Mouse (Mus musculus) gastrocnemius, postnatal 14 days (tissue): Measurements from ENCODE around the gene Trpm6. TPM values are rescaled to one million over a fixed set of nuclear protein-coding genes. Genes with fewer than 3 reads are reported as not detected.

ENCODE experiments used
- DNase-seq: peaks from one replicate; pipeline ENCODE4 v3.0.0; 2021; ENCODE audit warnings: mixed read lengths
- intact Hi-C: fragments of 180-260 bp; cut with DNase I; formaldehyde crosslinking; loops from one replicate; pipeline ENCODE4 v1.15.1; 2025; ENCODE audit warnings: low total_unique reads
- total RNA-seq, 2 experiments: library from RNA; stranded (reverse); gene quantifications; 2 replicates each; pipeline ENCODE4 v1.2.3; 2021

Gene Trpm6
- total RNA-seq, 2 experiments from 2014 or later = 0.04 to 0.14 TPM

GRCm38 (mm10) chr19:18758916-18759315 lies 9.1 kb downstream of the Trpm6 start:
- intact Hi-C loops = no loop called here
- DNase-seq = no peak

GRCm38 (mm10) chr19:18766399-18766798 lies 16.6 kb downstream of the Trpm6 start:
- no peak for DNase-seq
- intact Hi-C loops = no loop called here

- intact Hi-C loops = no loop called here
- DNase-seq = no peak
Observed at GRCm38 (mm10) chr19:18771048-18771447, 21.3 kb downstream of the Trpm6 start.

- no peak for DNase-seq
- intact Hi-C loops = no loop called here
Observed at GRCm38 (mm10) chr19:18771561-18771960, 21.8 kb downstream of the Trpm6 start.

- intact Hi-C loops = no loop called here
- no peak for DNase-seq
Observed at GRCm38 (mm10) chr19:18772888-18773488, 23.2 kb downstream of the Trpm6 start.

- no peak for DNase-seq
- intact Hi-C loops = no loop called here
Observed at GRCm38 (mm10) chr19:18774085-18774484, 24.3 kb downstream of the Trpm6 start.

- intact Hi-C loops = no loop called here
- DNase-seq = no peak
Observed at GRCm38 (mm10) chr19:18799646-18800045, 49.9 kb downstream of the Trpm6 start.

GRCm38 (mm10) chr19:18811264-18811663 lies 61.5 kb downstream of the Trpm6 start:
- intact Hi-C loops = no loop called here
- no peak for DNase-seq

GRCm38 (mm10) chr19:18815170-18815569 lies 65.4 kb downstream of the Trpm6 start:
- DNase-seq = no peak

GRCm38 (mm10) chr19:18817425-18817824 lies 67.6 kb downstream of the Trpm6 start:
- intact Hi-C loops = no loop called here
- DNase-seq = no peak

More at GRCm38 (mm10) chr19:18815170-18815569, 65.4 kb downstream of the Trpm6 start:
- intact Hi-C loops = no loop called here

- DNase-seq = no peak
- intact Hi-C loops = no loop called here
Observed at GRCm38 (mm10) chr19:18828601-18829000, 78.8 kb downstream of the Trpm6 start.

GRCm38 (mm10) chr19:18831196-18831595 lies 81.4 kb downstream of the Trpm6 start:
- no peak for DNase-seq
- intact Hi-C loops = loop anchor here (10.0 kb wide), 1 partner anchor 106 kb away; no protein-coding TSS in a partner anchor

- intact Hi-C loops = loop anchor here (10.0 kb wide), 1 partner anchor 110 kb away; no protein-coding TSS in a partner anchor
- DNase-seq = peak; percentile 50
Observed at GRCm38 (mm10) chr19:18834971-18835370, 85.2 kb downstream of the Trpm6 start.

- DNase-seq = peak; percentile 5
- intact Hi-C loops = no loop called here
Observed at GRCm38 (mm10) chr19:18841789-18842562, 92.2 kb downstream of the Trpm6 start.

- intact Hi-C loops = no loop called here
Observed at GRCm38 (mm10) chr19:18842626-18843025, 92.8 kb downstream of the Trpm6 start.

GRCm38 (mm10) chr19:18846336-18846735 lies 96.6 kb downstream of the Trpm6 start:
- no peak for DNase-seq
- intact Hi-C loops = no loop called here

More at GRCm38 (mm10) chr19:18842626-18843025, 92.8 kb downstream of the Trpm6 start:
- DNase-seq = no peak

- intact Hi-C loops = no loop called here
Observed at GRCm38 (mm10) chr19:18868311-18868710, 118.5 kb downstream of the Trpm6 start.

GRCm38 (mm10) chr19:18872792-18873569 lies 123.2 kb downstream of the Trpm6 start:
- intact Hi-C loops = no loop called here
- DNase-seq = no peak

More at GRCm38 (mm10) chr19:18868311-18868710, 118.5 kb downstream of the Trpm6 start:
- DNase-seq = no peak

- no peak for DNase-seq
- intact Hi-C loops = no loop called here
Observed at GRCm38 (mm10) chr19:18873709-18874644, 124.2 kb downstream of the Trpm6 start.
